Mouse (Mus musculus) T-helper 2 cell (primary cell): ENCODE measurements around the gene Tekt5.

ENCODE experiments used
- in situ Hi-C: fragments of 300-600 bp; cut with MboI, MseI; formaldehyde crosslinking; loops from one replicate; pipeline ENCODE4 v1.15.1; 2025; ENCODE audit warnings: high pct_unique_total_duplicates

Tekt5 gene

GRCm38 (mm10) chr16:10337422-10338197 is 57.7 kb downstream of the Tekt5 start:
- in situ Hi-C loops, result no loop called here

GRCm38 (mm10) chr16:10336454-10337421 is 58.6 kb downstream of the Tekt5 start:
- in situ Hi-C loops, result no loop called here

- in situ Hi-C loops, result no loop called here
Measured at GRCm38 (mm10) chr16:10335953-10336352, 59.3 kb downstream of the Tekt5 start.

- in situ Hi-C loops, result no loop called here
Measured at GRCm38 (mm10) chr16:10332732-10333131, 62.6 kb downstream of the Tekt5 start.

DNA sequence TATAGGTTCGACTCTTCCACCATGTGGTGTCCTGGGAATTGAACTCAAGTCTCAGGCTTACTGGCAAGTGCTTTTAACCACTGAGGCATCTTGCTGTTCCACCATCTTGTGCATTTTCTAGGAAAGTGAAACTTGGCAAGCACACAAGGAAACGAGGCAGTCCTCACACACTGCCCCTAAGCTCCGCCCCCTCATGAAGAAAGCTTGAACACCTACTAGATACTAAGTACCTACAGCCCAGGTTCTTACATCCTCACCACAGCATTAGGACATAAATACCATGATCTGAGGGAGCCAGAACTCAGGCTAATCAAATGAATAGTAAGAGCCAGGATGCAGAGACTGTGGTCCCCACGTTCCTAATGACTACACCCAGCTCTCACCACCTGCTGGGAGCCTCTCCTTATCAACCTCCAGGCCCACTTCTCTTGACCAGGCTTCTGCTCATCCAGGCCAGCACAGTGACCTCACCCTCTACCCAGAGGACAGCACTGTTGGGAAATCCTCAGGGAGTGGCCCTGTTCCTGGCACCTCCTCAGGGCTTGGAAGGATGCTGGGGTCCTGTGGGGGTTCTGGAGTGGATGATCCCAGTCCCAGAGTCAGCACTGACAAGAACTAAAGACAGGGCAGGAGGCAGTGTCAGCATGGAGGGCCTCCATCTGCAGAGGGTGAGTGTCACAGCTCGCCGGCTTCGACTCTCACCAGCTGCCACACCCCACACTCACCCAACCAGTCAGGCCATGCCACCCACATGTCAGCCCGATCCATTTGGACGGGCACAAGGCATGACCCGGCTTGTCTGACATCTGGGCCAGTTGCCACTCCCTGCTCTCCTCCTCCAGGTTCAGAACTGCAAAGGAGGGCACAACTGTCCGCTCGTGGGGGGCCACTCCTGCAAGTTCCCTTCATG is 64.4 kb downstream of the Tekt5 start:
- in situ Hi-C loops, result no loop called here

- in situ Hi-C loops, result no loop called here
Measured at GRCm38 (mm10) chr16:10327563-10328333, 67.5 kb downstream of the Tekt5 start.

DNA sequence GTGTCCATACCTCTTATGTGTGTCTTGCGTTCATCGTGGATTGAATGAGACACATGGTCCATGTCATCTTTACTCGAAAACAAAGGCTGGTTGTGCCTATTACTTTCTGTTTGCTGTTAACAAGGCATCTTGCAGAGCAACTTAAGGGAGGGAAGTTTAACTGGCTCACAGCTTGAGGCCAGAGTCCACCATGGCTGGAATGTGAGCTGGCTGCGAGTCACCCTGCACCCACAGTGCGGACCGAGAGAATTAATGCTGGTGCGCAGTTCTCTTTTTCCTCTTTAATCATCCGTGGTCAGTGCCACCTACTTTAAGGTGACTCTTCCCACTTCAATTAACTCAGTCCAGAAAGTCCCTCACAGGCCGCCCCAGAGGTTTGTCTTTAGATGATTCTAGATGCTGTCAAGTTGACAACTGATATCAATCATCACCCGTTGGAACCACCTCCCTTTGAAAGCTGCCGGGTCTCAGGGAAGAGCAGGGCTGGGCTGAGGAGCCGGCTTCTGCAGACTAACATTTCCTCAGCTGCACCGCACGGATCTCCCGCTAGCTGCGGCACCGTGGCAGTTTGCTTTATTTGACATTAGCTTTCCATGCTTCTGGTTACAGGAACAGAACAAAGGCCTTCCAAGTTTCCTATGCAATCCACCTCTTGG is 75.2 kb downstream of the Tekt5 start:
- in situ Hi-C loops, result no loop called here

DNA sequence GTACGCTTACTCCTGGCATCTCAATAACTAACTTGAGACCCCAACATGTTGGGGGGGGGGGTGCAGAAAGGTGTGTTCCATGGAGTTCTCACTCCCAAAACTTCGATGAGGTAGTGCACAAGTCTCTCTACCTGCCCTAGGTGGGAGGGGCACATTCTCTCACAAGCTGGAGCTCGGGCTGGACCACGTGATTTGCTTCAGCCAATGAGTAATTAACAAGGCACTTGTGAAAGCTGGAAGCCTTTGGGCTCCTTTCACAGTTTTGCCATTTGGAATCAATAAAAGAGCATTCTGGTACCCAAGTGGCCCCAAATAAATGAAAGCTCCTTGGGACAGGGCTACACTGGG is 78.1 kb downstream of the Tekt5 start:
- in situ Hi-C loops, result no loop called here

DNA sequence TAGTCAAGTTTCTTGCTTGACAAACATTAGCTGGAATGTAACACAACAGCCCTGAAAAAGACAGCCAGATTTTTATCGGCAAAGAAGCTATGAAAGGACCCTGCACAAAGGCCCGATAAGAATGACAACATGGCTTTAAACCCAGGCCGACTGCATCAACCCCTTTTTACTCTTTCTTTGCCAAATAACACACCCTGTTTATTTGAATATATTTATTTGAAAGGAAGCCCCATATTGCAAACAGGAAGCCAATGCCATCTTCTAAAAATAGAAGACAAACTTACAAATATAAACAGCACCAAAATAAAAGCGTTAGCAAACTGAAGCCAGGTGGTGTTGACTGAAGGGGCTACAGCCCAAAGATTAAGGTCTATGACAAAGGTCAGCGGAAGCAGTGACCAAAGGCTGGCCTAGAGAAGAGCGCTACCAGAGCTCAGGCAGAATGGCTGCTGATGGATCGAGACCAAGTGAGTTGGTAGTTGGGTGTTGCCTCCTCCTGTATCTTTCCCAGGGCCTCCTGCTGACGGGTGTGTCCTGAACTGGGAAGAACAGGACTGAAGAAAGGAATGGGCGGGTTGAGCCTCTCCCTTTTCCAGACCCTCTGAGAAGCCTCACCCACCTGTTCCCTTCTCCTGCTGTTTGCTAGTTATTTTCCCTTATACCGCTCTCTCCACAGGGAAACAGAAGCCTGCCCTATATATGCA is 78.6 kb downstream of the Tekt5 start:
- in situ Hi-C loops, result no loop called here

GRCm38 (mm10) chr16:10313646-10314088 is 81.6 kb downstream of the Tekt5 start, which contains the start of gene Emp2:
TSS of gene Emp2 (minus strand) at chr16:10313968.
- in situ Hi-C loops, result no loop called here

DNA sequence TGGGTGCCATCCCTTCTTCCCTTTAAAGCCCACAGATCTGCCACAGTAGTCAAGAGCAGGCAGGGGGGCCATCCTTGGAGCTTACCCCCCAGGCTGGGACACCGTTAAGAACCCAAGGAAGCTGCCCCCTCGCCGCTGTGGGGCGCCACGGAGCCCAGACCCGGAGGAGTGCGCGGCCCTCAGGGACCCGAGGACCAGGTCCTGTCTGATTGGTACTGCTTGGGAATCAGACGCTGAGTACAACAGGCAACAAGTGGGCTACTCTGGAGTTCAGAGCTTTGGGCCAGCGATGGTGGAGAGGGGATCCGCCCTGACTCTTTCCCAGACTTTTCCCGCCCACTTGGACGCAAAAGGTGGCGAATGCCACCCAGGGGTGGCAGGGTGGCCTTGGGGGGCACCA is 82.1 kb downstream of the Tekt5 start:
- in situ Hi-C loops, result no loop called here

DNA sequence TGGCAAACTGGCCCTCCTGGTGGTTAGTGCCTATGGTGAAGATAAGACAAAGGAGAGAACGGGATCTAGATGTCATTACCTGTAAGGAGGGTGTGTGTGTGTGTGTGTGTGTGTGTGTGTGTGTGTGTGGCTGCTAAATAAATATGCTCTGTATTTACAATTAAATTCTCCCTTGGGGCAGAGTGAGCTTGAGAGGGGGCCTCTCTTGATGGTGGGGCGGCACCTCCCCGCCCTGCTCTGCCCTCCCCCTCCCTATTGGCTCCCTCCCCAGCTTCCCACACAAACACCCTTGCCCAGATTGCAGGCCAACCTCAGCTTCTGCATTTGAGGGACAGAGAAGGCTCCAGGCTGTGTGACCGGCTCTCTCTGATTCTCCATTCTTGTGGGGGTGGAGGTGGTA is 83.3 kb downstream of the Tekt5 start:
- in situ Hi-C loops, result no loop called here

DNA sequence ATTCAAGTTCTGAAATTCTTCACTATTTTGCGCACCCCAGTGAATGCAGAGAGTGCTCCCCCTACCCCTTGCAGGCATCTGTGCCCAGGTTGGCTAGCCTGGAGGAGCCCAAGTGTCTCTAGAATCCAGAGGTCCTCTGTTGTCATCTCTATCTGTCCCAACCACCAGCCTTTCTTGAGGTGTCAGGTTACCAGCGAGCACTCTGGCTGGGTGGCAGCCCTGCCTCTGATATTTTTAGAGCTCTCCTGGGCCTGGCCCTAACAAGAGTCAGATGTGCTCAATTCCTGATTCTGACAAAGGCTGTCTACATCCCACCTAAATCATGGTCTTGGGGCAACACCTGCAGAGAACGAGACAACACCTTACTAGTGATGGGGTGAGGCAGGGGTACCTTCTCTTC is 84.2 kb downstream of the Tekt5 start:
- in situ Hi-C loops, result no loop called here

DNA sequence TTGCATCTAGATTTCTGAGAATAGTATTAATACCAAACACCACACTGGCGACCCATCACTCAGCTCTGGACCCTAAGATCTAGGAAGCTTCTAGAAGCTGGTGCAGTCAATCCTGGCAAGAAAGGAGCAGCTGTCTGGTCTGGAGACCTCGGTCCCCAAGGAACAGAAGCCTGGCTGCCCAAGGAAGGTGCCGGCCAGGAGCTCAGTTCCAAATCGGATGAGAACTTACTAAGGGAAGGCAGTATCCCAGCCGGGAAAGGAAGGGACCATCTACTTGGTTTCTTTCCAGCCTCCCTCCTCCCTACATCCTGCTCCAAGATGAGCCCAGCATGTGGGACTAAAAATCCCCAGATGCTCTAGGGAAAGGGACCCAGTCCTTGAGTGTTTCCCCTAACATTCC is 84.8 kb downstream of the Tekt5 start:
- in situ Hi-C loops, result no loop called here
